Mouse (Mus musculus): ENCODE results near the gene Golga1. TPM values are rescaled to one million over a fixed set of nuclear protein-coding genes. Genes with fewer than 3 reads are reported as not detected.
A peak's percentile ranks its signal among the peaks of the same experiment; 100 is the strongest.
"Not testable (repeated sequence)": the region's sequence is repeated elsewhere in the genome, so short reads cannot be mapped to it uniquely, and the experiment has no call there.

Golga1 gene
- polyA plus RNA-seq (2017; shearing (Covaris generic)), result 10 to 100 TPM; 23.8 to 26.3 TPM

GRCm38 (mm10) chr2:39065400-39065987 is at the start of gene Golga1:
Gene Golga1 (minus strand): TSS chr2:39065541.
- peak; percentile 96 for ATAC-seq

GRCm38 (mm10) chr2:39114093-39114492 is 48.8 kb upstream of the Golga1 start:
- ATAC-seq, result no peak

- ATAC-seq, result no peak
Observed at GRCm38 (mm10) chr2:39110514-39110913, 45.2 kb upstream of the Golga1 start.

GRCm38 (mm10) chr2:39109712-39110111 is 44.4 kb upstream of the Golga1 start:
- not testable (repeated sequence) for ATAC-seq

- not testable (repeated sequence) for ATAC-seq
Observed at GRCm38 (mm10) chr2:39099951-39100350, 34.6 kb upstream of the Golga1 start.

GRCm38 (mm10) chr2:39097993-39098392 is 32.7 kb upstream of the Golga1 start:
- ATAC-seq, result no peak

- ATAC-seq, result no peak
Observed at GRCm38 (mm10) chr2:39091966-39092365, 26.6 kb upstream of the Golga1 start.

GRCm38 (mm10) chr2:39082706-39083105 is 17.4 kb upstream of the Golga1 start:
- ATAC-seq, result no peak

GRCm38 (mm10) chr2:39070666-39071065 is 5.3 kb upstream of the Golga1 start:
- no peak for ATAC-seq

- ATAC-seq, result no peak
Observed at GRCm38 (mm10) chr2:39069096-39069495, 3.8 kb upstream of the Golga1 start.

GRCm38 (mm10) chr2:39064687-39065399 is 498 bp downstream of the Golga1 start:
- ATAC-seq, result peak; percentile 11

- ATAC-seq, result no peak
Observed at GRCm38 (mm10) chr2:39048515-39048914, 16.8 kb downstream of the Golga1 start.

GRCm38 (mm10) chr2:39040215-39040614 is 25.1 kb downstream of the Golga1 start:
- no peak for ATAC-seq

- no peak for ATAC-seq
Observed at GRCm38 (mm10) chr2:39031611-39032010, 33.7 kb downstream of the Golga1 start.

- no peak for ATAC-seq
Observed at GRCm38 (mm10) chr2:39020004-39020403, 45.3 kb downstream of the Golga1 start.

- ATAC-seq, result no peak
Observed at GRCm38 (mm10) chr2:39016581-39016980, 48.8 kb downstream of the Golga1 start.

- ATAC-seq, result no peak
Observed at GRCm38 (mm10) chr2:39012768-39013279, 52.5 kb downstream of the Golga1 start.

GRCm38 (mm10) chr2:39011971-39012370 is 53.4 kb downstream of the Golga1 start:
- ATAC-seq, result no peak

- ATAC-seq, result no peak
Observed at GRCm38 (mm10) chr2:39011264-39011663, 54.1 kb downstream of the Golga1 start.

GRCm38 (mm10) chr2:39010144-39010543 is 55.2 kb downstream of the Golga1 start:
- ATAC-seq, result not testable (repeated sequence)

GRCm38 (mm10) chr2:39008954-39009365 is 56.4 kb downstream of the Golga1 start:
- peak; percentile 51 for ATAC-seq

GRCm38 (mm10) chr2:39008350-39008851 is 56.9 kb downstream of the Golga1 start:
- ATAC-seq, result no peak

GRCm38 (mm10) chr2:39007865-39008264 is 57.5 kb downstream of the Golga1 start:
- ATAC-seq, result peak; percentile 65
